Mouse (Mus musculus) bone marrow, adult 2 months (tissue): Measurements from ENCODE around the gene C5ar2.

Experiments used
- CTCF ChIP-seq: fragments of 200-500 bp; IDR thresholded peaks from 2 replicates; pipeline ENCODE4 v1.5.1; 2011; ENCODE audit warnings: low read length, control low read depth; ENCODE audit not compliant: control insufficient read depth, insufficient read depth
- POLR2A ChIP-seq: fragments of 200-500 bp; IDR thresholded peaks from 2 replicates; pipeline ENCODE4 v1.6.1; 2011; ENCODE audit warnings: low read depth, mild to moderate bottlenecking, control low read depth, low read length, borderline replicate concordance; ENCODE audit not compliant: control insufficient read depth

DNA sequence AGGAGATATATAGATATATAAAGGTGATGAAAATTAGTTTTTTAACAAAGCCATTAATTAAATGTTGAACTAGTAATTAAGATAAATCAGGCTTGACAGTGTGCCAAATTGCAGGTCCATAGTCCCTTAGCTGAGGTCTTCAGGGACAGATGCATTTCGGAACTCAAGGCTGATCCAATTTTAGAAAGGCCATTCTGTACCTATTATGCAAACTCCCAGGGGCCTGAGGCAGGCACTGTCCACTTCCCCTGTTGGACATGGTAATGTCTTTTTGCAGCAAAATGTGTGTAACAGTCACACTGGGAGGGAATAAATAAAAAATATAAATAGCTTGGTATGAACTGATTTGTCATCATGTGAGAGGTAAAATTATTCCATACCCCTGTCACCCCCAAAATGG is 27.2 kb upstream of the C5ar2 start:
- TF ChIP-seq CTCF (no peak), POLR2A (no peak)
